Mouse (Mus musculus) neutrophil, adult 65 days (primary cell): ENCODE data around the gene Zar1l. TPM values are rescaled to one million over a fixed set of nuclear protein-coding genes. Genes with fewer than 3 reads are reported as not detected.

Experiments used
- total RNA-seq: library from RNA; stranded (reverse); gene quantifications from 2 replicates; pipeline ENCODE4 v1.2.4, GENCODE M21; 2023

Gene Zar1l
- not detected in 2 replicates for total RNA-seq

GRCm38 (mm10) chr5:150518064-150518463 lies at the start of gene Zar1l:
TSS of gene Zar1l (minus strand) at chr5:150518164.

GRCm38 (mm10) chr5:150521937-150522866 lies 4.2 kb upstream of the Zar1l start, which contains the start of gene Brca2:
TSS of gene Brca2 (plus strand) at chr5:150522630.

Other genes starting within 250 kb of the Zar1l start
- 11.0 and 15.7 TPM in 2 replicates for gene Brca2, start 4.5 kb upstream of the Zar1l start, total RNA-seq
- gene N4bp2l1, start 79.0 kb upstream of the Zar1l start, total RNA-seq = 73.2 and 86.8 TPM in 2 replicates
- gene N4bp2l2, start 148.0 kb upstream of the Zar1l start, total RNA-seq = 84.0 and 96.7 TPM in 2 replicates
- 15.8 and 18.9 TPM in 2 replicates for gene Pds5b, start 155.6 kb upstream of the Zar1l start, total RNA-seq